Mouse (Mus musculus): Measurements from ENCODE around the gene N4bp3.

DNA sequence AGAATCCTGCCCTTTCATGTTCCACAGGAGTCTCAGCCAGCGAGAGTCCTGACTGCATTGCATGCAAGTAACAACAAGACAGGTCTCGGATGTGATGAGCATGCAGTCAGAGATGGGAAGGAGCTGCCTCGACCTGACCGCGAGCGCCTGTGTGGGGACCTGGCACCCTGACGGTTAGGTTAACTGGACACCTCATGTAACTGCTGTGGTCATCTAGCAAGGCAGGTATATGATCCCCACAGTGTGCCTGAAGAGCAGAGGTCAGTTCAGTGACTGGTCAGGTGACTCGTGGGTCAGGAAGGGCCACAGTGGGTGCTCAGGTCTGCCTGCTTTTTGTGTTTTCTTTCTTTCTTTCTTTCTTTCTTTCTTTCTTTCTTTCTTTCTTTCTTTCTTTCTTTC lies 31.3 kb upstream of the N4bp3 start:
- TF ChIP-seq POLR2A (IDR thresholded peaks at IDR 0.05; ENCODE audit: low read depth, low read length) (no peak), CTCF (conservative IDR thresholded peaks at IDR 0.05; ENCODE audit: insufficient read depth, insufficient read length, low read depth, low read length) (no peak)

Data from kidney, adult 2 months (tissue).